Mouse (Mus musculus): ENCODE measurements at regions not wholly inside any gene's neighbourhood (a gene's known extent, or its start where the extent isn't known, plus 50 kb on each side); places are given as distances from the start of the nearest gene placed in this dataset.
"Not testable (repeated sequence)": the region's sequence is repeated elsewhere in the genome, so short reads cannot be mapped to it uniquely, and the experiment has no call there.

GRCm38 (mm10) chr5:91752846-91753245, 210.0 kb downstream of the Rchy1 start:
- not testable (repeated sequence) for TF ChIP-seq CTCF (conservative IDR thresholded peaks at IDR 0.05; ENCODE audit: insufficient read depth, insufficient read length, low read depth, low read length); POLR2A (IDR thresholded peaks at IDR 0.05; ENCODE audit: low read depth, low read length)
